Mouse (Mus musculus): ENCODE measurements around the gene St14.
"Not testable (repeated sequence)": the region's sequence is repeated elsewhere in the genome, so short reads cannot be mapped to it uniquely, and the experiment has no call there.

DNA sequence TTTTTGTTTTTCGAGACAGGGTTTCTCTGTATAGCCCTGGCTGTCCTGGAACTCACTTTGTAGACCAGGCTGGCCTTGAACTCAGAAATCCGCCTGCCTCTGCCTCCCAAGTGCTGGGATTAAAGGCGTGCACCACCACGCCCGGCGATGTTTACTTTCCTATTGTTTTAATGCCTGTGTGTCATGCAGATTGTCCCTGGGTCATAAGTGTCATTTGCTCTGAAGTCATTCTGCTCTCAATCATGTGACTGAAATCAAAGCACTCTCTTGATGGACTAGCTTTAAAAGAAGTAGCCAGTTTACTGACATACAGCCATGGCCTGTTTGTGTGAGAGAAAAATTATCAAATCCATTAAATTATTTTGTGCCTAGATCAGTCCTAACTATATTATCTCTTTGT, 80.1 kb downstream of the St14 start:
- not testable (repeated sequence) for TF ChIP-seq CTCF (IDR thresholded peaks at IDR 0.05; ENCODE audit: extremely low read depth, insufficient read depth, insufficient read length, insufficient replicate concordance); POLR2A (IDR thresholded peaks at IDR 0.05; ENCODE audit: low read depth, low read length)
